Mouse (Mus musculus) neutrophil, adult 5-6 weeks (primary cell): Measurements from ENCODE around the gene Akap9. TPM values are rescaled to one million over a fixed set of nuclear protein-coding genes. Genes with fewer than 3 reads are reported as not detected.
A peak's percentile ranks its signal among the peaks of the same experiment; 100 is the strongest.
"Not testable (repeated sequence)": the region's sequence is repeated elsewhere in the genome, so short reads cannot be mapped to it uniquely, and the experiment has no call there.

Source experiments
- ATAC-seq: fragments of 151-379, 151-347 bp; 2 replicates; pipeline ENCODE4 v1.8.0; 2017; ENCODE audit warnings: mild to moderate bottlenecking, moderate TSS enrichment; ENCODE audit not compliant: insufficient number of reproducible peaks, poor library complexity, low FRiP score, severe bottlenecking; ENCODE audit errors: extremely low read depth
- total RNA-seq: library from RNA; stranded (forward); fragments of 200-1000 nt; gene quantifications from 2 replicates; pipeline ENCODE4 v1.2.3, GENCODE M21; 2017

The Akap9 gene
- total RNA-seq, 1 experiment from 2014 or later, result 130 TPM

- ATAC-seq, result no peak
Observed at GRCm38 (mm10) chr5:3954541-3954940, 26.7 kb downstream of the Akap9 start.

DNA sequence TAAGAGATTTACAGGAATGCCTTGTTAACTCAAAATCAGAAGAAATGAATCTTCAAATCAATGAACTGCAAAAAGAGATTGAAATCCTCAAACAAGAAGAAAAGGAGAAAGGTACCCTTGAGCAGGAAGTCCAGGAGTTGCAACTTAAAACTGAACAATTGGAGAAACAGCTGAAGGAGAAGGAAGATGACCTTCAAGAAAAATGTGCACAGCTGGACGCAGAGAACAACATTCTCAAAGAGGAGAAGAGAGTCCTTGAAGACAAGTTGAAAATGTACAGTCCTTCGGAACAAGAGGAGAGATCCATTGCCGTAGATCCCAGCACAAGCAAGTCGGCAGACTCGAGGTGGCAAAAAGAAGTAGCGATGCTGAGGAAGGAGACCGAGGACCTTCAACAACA is 33.4 kb downstream of the Akap9 start:
- no peak for ATAC-seq

GRCm38 (mm10) chr5:3968415-3968814 is 40.6 kb downstream of the Akap9 start:
- no peak for ATAC-seq

DNA sequence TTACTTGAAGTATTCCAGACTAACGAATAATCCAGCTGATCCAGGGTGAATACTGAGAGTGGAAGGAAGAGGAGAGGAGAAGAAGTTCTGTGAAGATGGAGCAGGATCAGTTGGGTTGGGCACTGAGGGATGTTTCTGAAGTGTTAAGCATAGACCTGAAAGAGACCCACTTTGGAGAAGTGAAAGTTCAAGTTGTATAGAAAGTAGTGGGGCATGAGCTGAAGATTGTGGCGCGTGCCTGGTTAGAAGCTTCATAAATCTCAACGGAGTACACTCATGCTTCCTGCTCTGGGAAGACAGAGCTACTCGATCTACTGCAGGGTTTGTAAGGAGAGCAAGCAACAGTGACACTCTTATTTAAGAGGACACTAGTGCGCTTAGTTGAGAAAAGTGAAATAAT is 41.3 kb downstream of the Akap9 start:
- peak; percentile 46; the same call in 1 of the 2 replicates for ATAC-seq

GRCm38 (mm10) chr5:3970936-3971335 is 43.1 kb downstream of the Akap9 start:
- ATAC-seq, result no peak

- no peak for ATAC-seq
Observed at GRCm38 (mm10) chr5:3973764-3974163, 45.9 kb downstream of the Akap9 start.

GRCm38 (mm10) chr5:3974896-3975295 is 47.0 kb downstream of the Akap9 start:
- no peak for ATAC-seq

GRCm38 (mm10) chr5:3976111-3976510 is 48.3 kb downstream of the Akap9 start:
- no peak for ATAC-seq

GRCm38 (mm10) chr5:3977904-3978303 is 50.0 kb downstream of the Akap9 start:
- ATAC-seq, result no peak

DNA sequence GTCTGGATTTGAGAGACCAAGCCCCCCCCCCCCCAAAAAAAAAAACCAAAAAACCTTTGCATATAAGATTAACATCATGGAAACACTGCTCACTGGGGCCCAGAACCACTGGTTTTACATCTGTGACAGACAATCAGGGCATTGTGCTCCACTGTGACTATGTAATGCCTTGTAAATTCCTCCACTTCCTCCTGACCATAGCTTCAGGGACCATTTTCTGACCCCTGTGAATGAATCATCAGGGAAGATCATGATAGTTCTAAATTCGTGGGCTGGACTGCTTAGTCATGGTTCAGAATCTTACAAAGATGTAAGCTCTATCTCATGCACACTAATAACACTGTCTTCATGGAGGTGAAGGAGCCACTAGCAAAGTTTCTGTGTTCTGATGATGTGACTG is 61.8 kb downstream of the Akap9 start:
- ATAC-seq, result no peak

DNA sequence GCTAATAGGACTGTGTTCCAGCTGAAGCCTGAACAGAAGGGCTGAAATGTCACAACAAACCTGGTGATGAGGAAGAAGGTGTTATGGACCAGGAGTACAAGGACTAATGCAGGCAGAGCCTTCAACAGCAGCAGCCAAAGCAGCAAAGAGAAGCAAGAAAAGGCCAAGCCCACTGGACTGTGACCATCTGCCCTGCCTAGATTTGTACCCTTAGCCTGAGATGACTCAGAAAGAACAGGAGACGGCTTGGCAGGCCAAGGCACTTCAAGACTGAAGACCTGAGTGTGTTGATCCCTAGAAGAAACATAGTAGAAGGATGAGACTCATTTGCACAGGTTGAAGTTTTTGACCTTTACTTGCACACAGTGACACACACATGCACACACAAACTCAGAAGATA is 62.6 kb downstream of the Akap9 start:
- no peak for ATAC-seq

DNA sequence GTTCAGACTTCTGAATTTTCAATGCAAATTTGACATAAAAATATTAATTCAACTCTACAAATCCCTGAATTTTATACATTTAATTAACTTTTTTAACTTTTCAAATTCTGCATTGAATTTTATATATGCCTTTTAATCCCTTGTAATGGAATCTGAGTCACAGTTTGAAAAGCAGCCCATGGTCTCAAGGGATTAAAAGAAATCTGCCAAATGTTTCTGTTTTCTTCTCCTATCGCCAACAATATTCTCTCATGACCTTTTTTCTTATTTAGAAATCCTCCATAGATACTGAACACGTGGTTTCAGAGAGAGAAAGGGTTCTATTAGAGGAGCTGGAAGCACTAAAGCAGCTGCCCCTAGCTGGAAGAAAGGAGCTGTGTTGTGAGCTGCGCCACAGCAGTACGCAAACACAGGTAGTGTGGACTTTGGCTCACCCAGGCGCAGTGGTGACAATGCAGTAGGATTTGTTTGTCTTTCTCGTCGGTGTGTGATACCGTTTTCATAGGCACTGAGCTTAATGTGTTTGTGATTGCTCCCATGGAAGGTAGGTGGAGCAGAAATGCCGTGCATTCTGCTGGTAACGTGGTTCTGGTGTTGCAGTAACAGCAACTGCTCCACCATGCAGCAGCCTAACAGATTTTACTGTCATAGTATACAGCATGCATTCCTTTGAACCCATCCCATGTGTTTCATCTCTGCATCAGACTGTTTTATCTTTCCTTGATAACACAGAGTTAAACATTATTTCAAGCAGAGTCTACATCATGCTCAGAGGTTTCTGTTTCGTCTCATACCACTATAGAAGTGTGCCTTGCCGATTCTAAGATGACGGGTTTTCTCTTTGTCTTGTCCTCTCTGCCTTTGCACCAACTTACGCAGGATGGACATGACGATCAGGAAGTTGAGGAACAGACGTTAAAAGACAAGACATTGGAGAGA is 76.9 kb downstream of the Akap9 start:
- no peak for ATAC-seq

DNA sequence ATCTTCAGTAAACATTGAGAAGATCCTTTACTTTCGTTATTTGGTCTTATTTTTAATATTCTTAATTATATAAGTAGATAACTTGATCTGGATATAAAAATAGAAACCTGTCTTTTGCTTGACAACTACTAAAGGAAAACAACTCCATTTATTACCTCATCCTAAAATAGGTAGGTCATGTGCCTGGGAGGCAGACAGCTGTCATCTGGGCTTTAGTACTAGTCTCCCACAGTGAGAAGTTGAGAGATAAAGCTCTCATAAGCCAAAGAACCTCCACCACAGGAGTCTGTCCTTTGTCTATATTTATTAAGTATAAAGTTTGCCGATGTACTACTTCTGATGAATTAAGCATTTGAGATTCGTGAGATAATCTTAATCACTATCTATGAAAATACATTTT is 78.8 kb downstream of the Akap9 start:
- ATAC-seq, result no peak

DNA sequence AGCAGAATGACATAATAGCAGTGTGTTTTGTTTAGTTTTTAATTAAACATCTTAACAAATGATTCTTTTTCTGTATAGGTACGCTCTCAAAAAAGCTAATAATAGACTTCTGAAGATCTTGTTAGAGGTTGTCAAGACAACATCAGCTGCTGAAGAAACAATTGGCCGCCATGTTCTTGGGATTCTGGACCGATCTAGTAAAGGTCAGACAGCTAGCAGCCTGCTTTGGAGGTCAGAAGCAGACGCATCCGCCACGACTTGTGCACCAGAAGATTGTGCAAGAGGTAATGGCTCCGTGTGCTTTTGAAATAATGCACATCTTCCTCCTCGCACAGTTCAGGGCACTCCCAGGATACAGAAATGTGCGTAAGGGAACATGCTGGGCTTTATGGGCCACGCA is 80.4 kb downstream of the Akap9 start:
- ATAC-seq, result no peak

GRCm38 (mm10) chr5:4009540-4009939 is 81.7 kb downstream of the Akap9 start:
- ATAC-seq, result no peak

GRCm38 (mm10) chr5:4017646-4018045 is 89.8 kb downstream of the Akap9 start:
- not testable (repeated sequence) for ATAC-seq

DNA sequence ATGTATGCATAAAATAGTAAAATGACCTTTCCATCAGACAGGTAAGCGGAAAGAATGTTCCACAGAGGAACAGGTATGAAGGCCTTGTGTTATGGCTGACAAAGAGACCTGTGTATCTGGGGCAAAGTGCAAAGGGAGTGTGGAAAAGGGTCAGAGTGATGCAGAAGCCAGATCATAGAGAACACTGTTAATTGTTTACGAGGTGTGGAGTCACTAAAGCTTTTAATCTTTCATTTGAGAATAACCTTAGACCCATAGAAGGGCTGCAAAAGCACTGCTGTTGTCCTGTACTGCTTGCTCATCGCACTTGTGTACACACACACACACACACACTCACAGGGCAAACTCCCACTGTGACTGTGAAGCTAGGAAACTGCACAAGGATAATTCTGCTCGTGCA is 91.5 kb downstream of the Akap9 start:
- no peak for ATAC-seq

DNA sequence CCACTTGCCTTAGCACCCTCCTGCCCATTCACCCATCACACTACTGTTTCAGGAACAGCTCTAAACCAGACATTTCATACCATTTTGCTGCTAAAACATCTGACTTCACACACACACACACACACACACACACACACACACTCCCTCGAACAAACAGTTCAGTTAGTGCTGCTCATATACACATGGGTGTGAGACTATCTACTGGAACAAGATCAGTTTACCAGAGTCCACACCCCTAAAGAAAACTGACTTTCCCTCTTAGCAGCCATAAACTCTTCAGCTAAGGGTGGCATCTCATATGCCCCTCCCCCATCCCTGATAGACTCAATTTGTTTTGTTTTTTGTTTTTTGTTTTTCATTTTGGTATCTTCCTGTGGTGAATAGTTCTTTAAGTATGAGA is 92.2 kb downstream of the Akap9 start:
- ATAC-seq, result no peak

DNA sequence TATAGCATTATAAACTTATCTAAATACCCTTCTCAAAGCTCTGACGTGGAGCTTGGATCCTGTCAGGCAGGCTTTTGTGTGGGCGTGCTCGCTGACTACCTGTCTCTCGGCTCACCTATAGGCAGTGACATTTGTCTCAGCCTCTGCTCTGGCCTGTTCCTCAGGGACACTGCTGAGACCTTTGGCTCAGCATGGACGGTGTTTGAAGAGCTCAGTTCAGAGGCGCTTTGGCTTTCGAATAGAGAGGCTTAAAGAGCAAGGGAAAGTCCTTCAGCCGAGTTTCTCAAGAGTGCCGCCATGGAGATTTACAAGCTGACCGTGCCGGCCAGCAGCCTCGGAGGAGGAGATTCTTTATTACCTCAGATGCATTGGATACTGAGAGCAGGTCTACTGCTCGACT is 95.3 kb downstream of the Akap9 start:
- no peak for ATAC-seq

DNA sequence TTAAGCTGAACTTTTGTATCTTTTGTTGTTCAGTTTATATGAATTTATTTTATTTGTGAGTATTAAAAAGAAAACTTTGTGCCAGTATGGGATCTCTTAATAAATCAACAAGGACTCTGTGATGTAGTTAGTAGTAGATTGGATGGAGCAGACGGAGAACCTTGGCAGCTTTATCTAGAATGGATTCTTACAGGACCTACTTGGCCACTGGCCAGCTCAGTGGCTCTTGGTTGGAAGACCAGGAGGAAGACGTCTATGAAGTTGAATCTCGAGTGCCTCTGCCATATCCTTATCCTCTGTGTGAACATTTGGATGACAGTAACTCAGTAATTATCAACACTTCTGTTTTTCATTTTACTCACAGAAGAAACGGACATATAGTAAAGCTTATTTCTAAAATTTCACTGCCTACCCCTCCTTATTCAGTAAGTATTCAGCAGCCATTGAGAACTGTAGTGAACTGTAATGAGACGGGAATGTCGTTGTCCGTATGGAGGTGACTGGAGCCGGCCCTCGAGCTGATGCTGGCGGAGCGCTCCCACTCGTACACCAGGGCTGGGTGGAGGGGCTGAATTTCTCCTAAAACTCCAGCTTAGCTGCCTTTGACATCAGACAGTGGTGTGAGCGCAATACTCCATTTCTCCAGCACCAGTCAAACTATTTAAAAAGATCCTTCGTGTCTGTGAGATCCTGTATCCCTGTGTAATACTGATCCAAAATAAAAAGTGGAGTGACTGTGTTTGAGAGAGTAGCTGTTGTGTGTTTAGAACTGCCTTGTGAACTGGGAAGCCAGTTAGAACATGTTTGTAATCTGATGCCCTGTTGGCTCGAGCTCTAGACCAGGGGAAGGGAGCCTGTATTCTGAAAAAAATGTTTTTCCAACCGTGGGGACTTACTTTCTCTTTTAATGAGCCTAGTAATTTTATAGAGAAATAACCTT is 96.2 kb downstream of the Akap9 start:
- no peak for ATAC-seq
